Mouse (Mus musculus): ENCODE measurements around the gene Grin2c. TPM values are rescaled to one million over a fixed set of nuclear protein-coding genes. Genes with fewer than 3 reads are reported as not detected.

Grin2c gene
- 0.05 and 0.09 TPM in 2 replicates for polyA plus RNA-seq (2015; fragmentation: Nextera tagmentation; extraction: Ambion mirVana)

DNA sequence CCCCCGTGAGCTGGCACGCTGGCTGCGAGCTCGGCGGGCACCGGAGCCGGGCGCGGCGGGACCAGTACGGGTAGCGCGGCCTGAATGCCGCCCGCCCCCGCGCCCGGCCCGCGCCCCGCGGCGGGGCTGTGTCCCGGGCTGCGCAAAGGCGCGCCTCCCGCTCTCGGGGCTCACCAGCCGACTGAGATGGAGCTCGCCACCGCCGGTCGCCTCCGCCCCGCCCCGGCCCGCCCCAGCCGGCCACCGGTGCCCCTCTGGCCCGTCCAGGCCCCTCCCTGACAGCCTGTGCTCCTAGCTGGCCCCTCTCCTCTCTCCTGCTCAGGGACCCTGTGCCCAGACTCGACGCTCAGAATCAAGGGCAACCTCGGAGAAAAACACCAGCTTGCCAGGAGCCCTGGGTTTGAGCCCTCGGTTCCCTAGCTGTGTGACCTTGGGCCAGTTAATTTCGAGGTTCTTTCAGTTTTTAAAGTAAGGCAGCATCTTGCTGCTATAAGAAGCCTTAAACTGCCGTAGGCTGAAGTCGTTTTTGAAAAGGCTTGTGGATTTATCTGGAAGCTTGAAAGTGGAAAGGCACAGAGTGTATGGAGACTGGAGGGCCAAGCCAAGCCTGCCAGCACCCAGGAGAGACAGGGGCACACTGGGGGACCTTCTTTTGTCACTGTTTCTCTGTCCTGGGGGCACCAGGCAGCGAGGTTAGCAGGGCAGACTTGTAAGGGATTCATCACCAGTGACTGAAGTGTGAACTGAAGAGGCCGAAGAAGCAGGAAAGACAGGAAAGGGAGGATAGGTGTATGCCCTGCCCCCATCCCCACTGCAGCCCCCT, at the start of gene Grin2c:
Grin2c (minus strand) TSS at position 183 of the 823 bp plus-strand sequence.
- peaks cover 64% of the 10 kb centered on the region for H3K27me3 ChIP-seq (replicated peaks)
- 7% methylated on average over 46 of the region's 50 CpGs for WGBS

DNA sequence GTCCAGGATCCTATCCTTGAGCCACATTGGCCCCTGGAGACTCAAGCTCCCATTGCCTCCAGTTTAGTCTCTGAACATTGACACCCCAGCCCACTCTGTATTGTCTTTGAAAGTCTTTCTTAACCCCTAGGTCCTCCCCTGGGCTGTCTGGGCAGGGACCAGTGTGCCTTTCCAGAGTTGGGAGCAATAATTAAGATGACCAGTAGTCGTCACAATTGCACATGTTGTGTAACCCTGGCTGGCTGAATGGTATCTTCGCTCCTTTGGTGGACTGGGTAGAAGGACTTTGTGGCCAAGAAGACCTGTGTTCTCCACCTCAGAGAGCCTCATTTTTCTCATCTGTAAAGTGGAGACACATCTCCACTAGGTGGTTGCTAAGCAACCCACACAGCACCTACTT, 47.2 kb upstream of the Grin2c start:
- no peak overlapping the region for H3K4me2 ChIP-seq (replicated peaks)
- ATAC-seq, result no peak
- 34% methylated on average over 2 of the region's 2 CpGs for WGBS
- peaks cover 60% of the 10 kb centered on the region for H3K27me3 ChIP-seq (replicated peaks)
- no peaks in the 10 kb centered on the region for H3K36me3 ChIP-seq
- no peak overlapping the region for H3K9ac ChIP-seq
- H3K4me3 ChIP-seq (replicated peaks), result no peak overlapping the region
- H3K9me3 ChIP-seq, result no peaks in the 10 kb centered on the region
- H3K4me1 ChIP-seq (replicated peaks), result 0 out of 2 replicates have a peak, but pooled peaks cover 4% of the 10 kb centered on the region
- no peak overlapping the region for H3K27ac ChIP-seq

More for the DNA sequence above, at the start of gene Grin2c:
- Histone ChIP-seq H3K27ac (no peak within 1 kb of the TSS), H3K9ac (0 out of 2 replicates have a peak within 1 kb of the TSS, but pooled peaks have one; percentile 12), H3K4me1 (replicated peaks) (peaks cover 21% of the 10 kb centered on the region), H3K36me3 (no peaks in the 10 kb centered on the region), H3K4me2 (replicated peaks) (peak within 1 kb of the TSS; percentile 66), H3K9me3 (no peaks in the 10 kb centered on the region), H3K4me3 (replicated peaks) (peak within 1 kb of the TSS; percentile 33)
- ATAC-seq, result no peak

DNA sequence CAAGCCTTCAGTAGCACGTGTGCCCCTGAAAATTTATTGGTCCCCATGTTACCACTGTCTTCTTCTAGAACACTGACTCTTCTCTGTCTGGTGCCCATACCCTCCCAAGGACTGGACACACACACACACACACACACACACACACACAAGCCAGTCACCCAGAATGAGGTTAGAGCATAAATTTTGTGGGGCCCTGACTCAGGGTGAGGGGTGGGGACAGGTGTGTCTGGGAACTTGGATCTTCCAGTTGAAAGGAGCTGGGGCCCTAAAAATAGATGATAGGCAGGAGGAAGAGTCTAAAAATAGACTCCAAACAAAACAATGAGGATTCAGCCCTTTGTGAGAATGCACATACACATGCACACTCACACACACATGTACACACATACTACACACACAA, 41.7 kb upstream of the Grin2c start:
- peaks cover 4% of the 10 kb centered on the region; the same call in 1 of the 2 replicates for H3K4me1 ChIP-seq (replicated peaks)
- no peak overlapping the region for H3K9ac ChIP-seq
- no peak overlapping the region for H3K27ac ChIP-seq
- H3K36me3 ChIP-seq, result no peaks in the 10 kb centered on the region
- H3K4me3 ChIP-seq (replicated peaks), result no peak overlapping the region
- ATAC-seq, result no peak
- 65% methylated on average over 1 of the region's 1 CpGs for WGBS
- no peaks in the 10 kb centered on the region for H3K9me3 ChIP-seq
- H3K27me3 ChIP-seq (replicated peaks), result peaks cover 8% of the 10 kb centered on the region
- H3K4me2 ChIP-seq (replicated peaks), result no peak overlapping the region

GRCm38 (mm10) chr11:115306863-115307262, 39.8 kb upstream of the Grin2c start, which contains the start of gene Otop2:
Gene Otop2, plus strand, starts transcription at chr11:115307163.
- no peaks in the 10 kb centered on the region for H3K9me3 ChIP-seq
- WGBS, result 33% methylated on average over 8 of the region's 8 CpGs
- H3K36me3 ChIP-seq, result no peaks in the 10 kb centered on the region
- ATAC-seq, result no peak
- peaks cover 4% of the 10 kb centered on the region; the same call in 1 of the 2 replicates for H3K4me1 ChIP-seq (replicated peaks)
- no peak within 1 kb of the TSS for H3K27ac ChIP-seq
- H3K4me2 ChIP-seq (replicated peaks), result no peak within 1 kb of the TSS
- no peak within 1 kb of the TSS for H3K4me3 ChIP-seq (replicated peaks)
- no peak within 1 kb of the TSS for H3K9ac ChIP-seq
- peaks cover 1% of the 10 kb centered on the region; the same call in 1 of the 2 replicates for H3K27me3 ChIP-seq (replicated peaks)

DNA sequence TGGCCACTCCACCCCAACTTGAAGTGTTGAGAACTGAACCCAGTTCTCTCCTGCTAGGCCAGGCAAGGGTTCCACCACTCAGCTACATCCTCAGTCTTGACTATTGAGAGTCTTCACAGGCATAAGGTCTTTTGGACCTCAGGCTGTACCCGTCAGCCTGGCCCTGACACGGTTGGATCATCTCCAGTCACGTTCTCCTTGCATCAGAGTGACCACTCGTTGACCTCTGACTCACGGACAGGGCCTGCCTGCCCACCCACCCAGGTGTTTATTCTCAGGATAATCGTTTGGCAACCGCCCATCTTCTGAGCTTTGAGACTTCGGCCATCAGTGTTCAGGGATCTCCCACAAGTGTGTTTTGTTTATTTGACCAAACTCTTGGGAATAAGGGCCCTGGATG, 36.1 kb upstream of the Grin2c start:
- no peak overlapping the region for H3K9ac ChIP-seq
- H3K36me3 ChIP-seq, result no peaks in the 10 kb centered on the region
- no peak overlapping the region for H3K4me3 ChIP-seq (replicated peaks)
- H3K4me1 ChIP-seq (replicated peaks), result peaks cover 4% of the 10 kb centered on the region; the same call in 1 of the 2 replicates
- no peak for ATAC-seq
- no peaks in the 10 kb centered on the region for H3K27me3 ChIP-seq (replicated peaks)
- no peak overlapping the region for H3K27ac ChIP-seq
- no peak overlapping the region for H3K4me2 ChIP-seq (replicated peaks)
- WGBS, result 38% methylated on average over 8 of the region's 8 CpGs
- H3K9me3 ChIP-seq, result no peaks in the 10 kb centered on the region

- H3K9ac ChIP-seq, result no peak overlapping the region
- WGBS, result 80% methylated on average over 2 of the region's 2 CpGs
- H3K4me1 ChIP-seq (replicated peaks), result peaks cover 11% of the 10 kb centered on the region; the same call in 1 of the 2 replicates
Observed at GRCm38 (mm10) chr11:115301351-115301750, 34.3 kb upstream of the Grin2c start.

DNA sequence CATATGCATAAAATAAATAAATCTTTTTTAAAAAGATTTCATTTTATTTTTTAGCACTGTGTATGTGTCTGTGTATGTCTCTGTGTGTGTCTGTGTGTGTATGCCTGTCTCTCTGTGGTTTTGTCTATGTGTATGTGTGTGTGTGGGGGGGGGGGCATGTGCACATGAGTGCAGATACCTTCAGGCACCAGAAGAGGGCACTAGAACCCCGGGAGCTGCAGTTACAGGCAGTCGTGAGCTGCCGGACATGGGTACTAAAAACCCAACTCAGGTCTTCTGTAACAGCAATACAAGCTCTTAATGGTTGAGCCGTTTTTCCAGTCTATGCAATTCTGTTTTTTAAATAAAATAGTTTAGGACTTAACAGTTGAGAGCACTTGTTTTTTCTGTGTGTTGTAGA, 33.7 kb upstream of the Grin2c start:
- no peak for ATAC-seq
- WGBS, result 83% methylated on average over 4 of the region's 4 CpGs
- peaks cover 14% of the 10 kb centered on the region; the same call in 1 of the 2 replicates for H3K27me3 ChIP-seq (replicated peaks)
- no peaks in the 10 kb centered on the region for H3K36me3 ChIP-seq
- no peak overlapping the region for H3K27ac ChIP-seq
- H3K4me3 ChIP-seq (replicated peaks), result no peak overlapping the region
- H3K9ac ChIP-seq, result no peak overlapping the region
- H3K9me3 ChIP-seq, result no peaks in the 10 kb centered on the region
- no peak overlapping the region for H3K4me2 ChIP-seq (replicated peaks)
- peaks cover 11% of the 10 kb centered on the region; the same call in 1 of the 2 replicates for H3K4me1 ChIP-seq (replicated peaks)

More at GRCm38 (mm10) chr11:115301351-115301750, 34.3 kb upstream of the Grin2c start:
- H3K27me3 ChIP-seq (replicated peaks), result peaks cover 11% of the 10 kb centered on the region; the same call in 1 of the 2 replicates
- no peak for ATAC-seq
- H3K4me2 ChIP-seq (replicated peaks), result no peak overlapping the region
- H3K4me3 ChIP-seq (replicated peaks), result no peak overlapping the region
- H3K36me3 ChIP-seq, result no peaks in the 10 kb centered on the region
- H3K9me3 ChIP-seq, result no peaks in the 10 kb centered on the region
- H3K27ac ChIP-seq, result no peak overlapping the region

GRCm38 (mm10) chr11:115298160-115298559, 31.1 kb upstream of the Grin2c start:
- 74% methylated on average over 8 of the region's 8 CpGs for WGBS
- no peak overlapping the region for H3K4me2 ChIP-seq (replicated peaks)
- no peak overlapping the region for H3K4me3 ChIP-seq (replicated peaks)
- H3K27me3 ChIP-seq (replicated peaks), result peaks cover 17% of the 10 kb centered on the region; the same call in 1 of the 2 replicates
- no peaks in the 10 kb centered on the region for H3K36me3 ChIP-seq
- no peaks in the 10 kb centered on the region for H3K9me3 ChIP-seq
- no peak overlapping the region for H3K9ac ChIP-seq
- H3K4me1 ChIP-seq (replicated peaks), result peaks cover 11% of the 10 kb centered on the region; the same call in 1 of the 2 replicates
- ATAC-seq, result no peak
- H3K27ac ChIP-seq, result no peak overlapping the region

- peaks cover 16% of the 10 kb centered on the region; the same call in 1 of the 2 replicates for H3K4me1 ChIP-seq (replicated peaks)
- no peaks in the 10 kb centered on the region for H3K9me3 ChIP-seq
- H3K27me3 ChIP-seq (replicated peaks), result peaks cover 17% of the 10 kb centered on the region; the same call in 1 of the 2 replicates
- ATAC-seq, result peak; percentile 75
- peak within 1 kb of the TSS; percentile 92 for H3K4me2 ChIP-seq (replicated peaks)
- H3K27ac ChIP-seq, result 0 out of 2 replicates have a peak within 1 kb of the TSS, but pooled peaks have one; percentile 32
- H3K9ac ChIP-seq, result peak within 1 kb of the TSS; percentile 48
- no peaks in the 10 kb centered on the region for H3K36me3 ChIP-seq
- peak within 1 kb of the TSS; percentile 49 for H3K4me3 ChIP-seq (replicated peaks)
- WGBS, result 2% methylated on average over 44 of the region's 44 CpGs
Observed at GRCm38 (mm10) chr11:115297214-115297826, 30.3 kb upstream of the Grin2c start, which contains the start of gene Fads6. Gene Fads6, minus strand, starts transcription at chr11:115297663.

- ATAC-seq, result no peak
- H3K9me3 ChIP-seq, result no peaks in the 10 kb centered on the region
- peak overlapping the region; percentile 48 for H3K9ac ChIP-seq
- peak overlapping the region; percentile 92 for H3K4me2 ChIP-seq (replicated peaks)
- WGBS, result 53% methylated on average over 21 of the region's 21 CpGs
- peaks cover 17% of the 10 kb centered on the region; the same call in 1 of the 2 replicates for H3K4me1 ChIP-seq (replicated peaks)
- H3K27me3 ChIP-seq (replicated peaks), result peaks cover 17% of the 10 kb centered on the region; the same call in 1 of the 2 replicates
- no peak overlapping the region for H3K27ac ChIP-seq
- peak overlapping the region; percentile 49 for H3K4me3 ChIP-seq (replicated peaks)
- no peaks in the 10 kb centered on the region for H3K36me3 ChIP-seq
Observed at GRCm38 (mm10) chr11:115296471-115297210, 29.6 kb upstream of the Grin2c start.

GRCm38 (mm10) chr11:115295939-115296338, 28.9 kb upstream of the Grin2c start:
- H3K27ac ChIP-seq, result no peak overlapping the region
- peaks cover 23% of the 10 kb centered on the region; the same call in 1 of the 2 replicates for H3K4me1 ChIP-seq (replicated peaks)
- H3K9me3 ChIP-seq, result no peaks in the 10 kb centered on the region
- no peak overlapping the region for H3K9ac ChIP-seq
- no peak overlapping the region for H3K4me2 ChIP-seq (replicated peaks)
- no peaks in the 10 kb centered on the region for H3K36me3 ChIP-seq
- WGBS, result 85% methylated on average over 11 of the region's 11 CpGs
- H3K27me3 ChIP-seq (replicated peaks), result peaks cover 17% of the 10 kb centered on the region; the same call in 1 of the 2 replicates
- no peak overlapping the region for H3K4me3 ChIP-seq (replicated peaks)
- no peak for ATAC-seq
